Mouse (Mus musculus) thymus, adult 2 months (tissue): ENCODE results near the gene Sirpa. TPM values are rescaled to one million over a fixed set of nuclear protein-coding genes. Genes with fewer than 3 reads are reported as not detected.

Experiments
- DNase-seq: peaks from one replicate; pipeline ENCODE4 v3.0.0; 2021
- H3K27ac ChIP-seq: fragments of 200-500 bp; 2 replicates; pipeline ENCODE4 v1.5.1; 2012; ENCODE audit warnings: low read length, control low read depth; ENCODE audit not compliant: control insufficient read depth, insufficient read depth
- H3K27me3 ChIP-seq: fragments of 200-500 bp; 2 replicates; pipeline ENCODE4 v1.6.1; 2012; ENCODE audit warnings: mild to moderate bottlenecking, low read length, moderate library complexity, mixed read lengths; ENCODE audit not compliant: control insufficient read depth, insufficient read depth
- H3K36me3 ChIP-seq: fragments of 200-500 bp; 2 replicates; pipeline ENCODE4 v1.6.1; 2012; ENCODE audit warnings: mild to moderate bottlenecking, low read length, moderate library complexity; ENCODE audit not compliant: control insufficient read depth, insufficient read depth
- H3K4me1 ChIP-seq: fragments of 200-500 bp; replicated peaks from 2 replicates; pipeline ENCODE4 v1.6.1; 2012; ENCODE audit warnings: low read length; ENCODE audit not compliant: control insufficient read depth, insufficient read depth
- H3K4me3 ChIP-seq: fragments of 200-500 bp; 2 replicates; pipeline ENCODE4 v1.5.1; 2012; ENCODE audit warnings: mild to moderate bottlenecking, low read length, control low read depth, moderate library complexity; ENCODE audit not compliant: control insufficient read depth, insufficient read depth
- CTCF ChIP-seq: fragments of 200-500 bp; IDR thresholded peaks from 2 replicates; pipeline ENCODE4 v1.5.1; 2012; ENCODE audit warnings: mild to moderate bottlenecking, control low read depth, low read length, moderate library complexity, borderline replicate concordance; ENCODE audit not compliant: control insufficient read depth, poor library complexity, insufficient read depth; ENCODE audit errors: extremely low read depth
- POLR2A ChIP-seq: fragments of 200-500 bp; IDR thresholded peaks from 2 replicates; pipeline ENCODE4 v1.6.1; 2012; ENCODE audit warnings: mild to moderate bottlenecking, low read length, control low read depth, moderate library complexity; ENCODE audit not compliant: control insufficient read depth, poor library complexity, insufficient read depth; ENCODE audit errors: extremely low read depth
- WGBS: fragments of 180-500 bp; shearing (Covaris S2); methylation state at CpG from one replicate; pipeline ENCODE4 v1.1.7; 2018; 5-methylcytosine and 5-hydroxymethylcytosine counted together
- polyA plus RNA-seq: library from polyadenylated mRNA; depleted of rRNA; stranded (reverse); fragments of >200 nt; gene quantifications from 2 replicates; pipeline ENCODE4 v1.2.3, GENCODE M21; 2012

Gene Sirpa
- polyA plus RNA-seq, 1 experiment: 56.0 TPM

- peak overlapping the region; percentile 15; the same call in 1 of the 2 replicates for H3K27ac ChIP-seq
- DNase-seq: peak; percentile 7
- TF ChIP-seq CTCF (no peak), POLR2A (no peak)
Observed at GRCm38 (mm10) chr2:129593141-129593875, 673 bp downstream of the Sirpa start.

DNA sequence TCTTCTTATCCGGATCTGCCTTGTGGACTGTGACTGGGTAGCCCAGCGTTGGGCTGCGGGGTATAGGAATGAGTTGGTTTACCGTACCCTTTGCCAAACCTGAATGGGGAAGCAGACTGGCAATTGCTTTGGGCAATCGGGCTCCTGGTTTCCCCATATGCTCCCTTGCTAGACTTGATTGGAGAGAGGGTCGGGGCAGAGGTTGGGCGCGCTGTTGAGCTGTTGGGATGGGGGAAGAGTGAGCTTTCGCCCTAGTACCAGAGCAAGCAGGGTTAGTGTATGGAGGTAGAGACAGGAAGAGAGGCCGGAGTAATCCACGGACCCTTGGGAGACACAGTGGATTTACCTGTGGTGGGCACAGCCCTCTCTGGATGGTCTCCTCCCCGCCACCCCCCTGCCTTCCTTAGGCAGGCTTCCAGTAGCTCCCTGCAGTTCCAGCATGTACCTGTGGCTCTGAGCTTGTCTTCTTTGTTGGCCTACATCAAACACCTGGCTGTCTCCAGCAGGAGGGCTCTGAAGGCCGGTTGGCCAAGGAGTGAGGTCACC, 1.3 kb downstream of the Sirpa start:
- DNase-seq: no peak
- Histone ChIP-seq H3K27ac (peak overlapping the region; percentile 15; the same call in 1 of the 2 replicates), H3K4me1 (peaks cover 4% of the 10 kb centered on the region; the same call in 1 of the 2 replicates), H3K4me3 (peak overlapping the region; percentile 40), H3K27me3 (peaks cover 4% of the 10 kb centered on the region; the same call in 1 of the 2 replicates), H3K36me3 (no peaks in the 10 kb centered on the region)
- TF ChIP-seq POLR2A (no peak), CTCF (no peak)
- 34% methylated on average over 13 of the region's 13 CpGs for WGBS

More at GRCm38 (mm10) chr2:129593141-129593875, 673 bp downstream of the Sirpa start:
- 1% methylated on average over 75 of the region's 77 CpGs for WGBS
- peak overlapping the region; percentile 40 for H3K4me3 ChIP-seq
- no peaks in the 10 kb centered on the region for H3K36me3 ChIP-seq
- H3K4me1 ChIP-seq: peaks cover 4% of the 10 kb centered on the region; the same call in 1 of the 2 replicates
- H3K27me3 ChIP-seq: peaks cover 4% of the 10 kb centered on the region; the same call in 1 of the 2 replicates

DNA sequence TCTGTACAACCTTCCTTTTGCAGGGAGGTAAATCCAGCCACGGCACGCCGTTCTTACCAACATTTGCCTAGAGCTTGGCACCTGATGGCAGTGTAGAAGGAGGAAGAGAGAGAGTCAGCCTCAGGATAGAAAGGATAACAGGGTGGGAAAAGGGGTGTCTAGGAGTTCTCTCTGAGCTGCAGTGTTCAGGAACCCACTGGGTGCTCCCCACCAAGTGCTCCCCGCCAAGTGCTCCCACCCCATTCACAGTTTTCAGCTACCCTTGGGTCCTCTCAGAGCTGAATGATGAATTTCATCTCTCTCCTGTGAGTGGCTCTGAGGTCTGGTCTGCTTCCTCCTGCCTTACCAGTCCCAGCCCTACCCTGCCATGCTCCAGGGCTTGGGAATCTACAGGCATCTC, 1.9 kb downstream of the Sirpa start:
- TF ChIP-seq CTCF (no peak), POLR2A (no peak)
- peaks cover 4% of the 10 kb centered on the region; the same call in 1 of the 2 replicates for H3K4me1 ChIP-seq
- WGBS: 96% methylated on average over 4 of the region's 4 CpGs
- no peak overlapping the region for H3K27ac ChIP-seq
- DNase-seq: no peak
- peaks cover 4% of the 10 kb centered on the region; the same call in 1 of the 2 replicates for H3K27me3 ChIP-seq
- no peak overlapping the region for H3K4me3 ChIP-seq
- H3K36me3 ChIP-seq: no peaks in the 10 kb centered on the region

DNA sequence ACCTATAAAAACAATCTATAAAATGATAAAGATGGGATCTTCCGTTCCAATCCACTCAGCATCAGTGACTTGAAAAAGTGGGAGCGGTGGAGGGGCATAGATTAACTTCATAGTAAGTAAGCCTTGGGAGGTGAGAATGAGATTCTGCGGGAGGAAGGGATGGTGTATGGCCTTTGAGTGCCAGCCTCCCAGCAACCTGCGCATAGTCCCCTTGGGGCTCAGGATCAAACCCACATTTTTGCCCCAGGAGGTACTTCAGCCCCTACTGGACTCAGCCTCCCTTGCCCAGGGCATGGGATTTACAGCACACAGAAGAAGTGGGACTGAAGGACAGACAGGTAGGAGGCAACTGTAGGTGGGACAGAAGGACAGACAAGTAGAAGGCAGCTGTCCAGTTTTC, 2.6 kb downstream of the Sirpa start:
- no peak overlapping the region for H3K4me3 ChIP-seq
- 95% methylated on average over 4 of the region's 4 CpGs for WGBS
- no peak for DNase-seq
- H3K4me1 ChIP-seq: peaks cover 4% of the 10 kb centered on the region; the same call in 1 of the 2 replicates
- TF ChIP-seq CTCF: no peak
- no peak for TF ChIP-seq POLR2A
- peaks cover 4% of the 10 kb centered on the region; the same call in 1 of the 2 replicates for H3K27me3 ChIP-seq
- H3K27ac ChIP-seq: peak overlapping the region; percentile 28; the same call in 1 of the 2 replicates
- no peaks in the 10 kb centered on the region for H3K36me3 ChIP-seq

DNA sequence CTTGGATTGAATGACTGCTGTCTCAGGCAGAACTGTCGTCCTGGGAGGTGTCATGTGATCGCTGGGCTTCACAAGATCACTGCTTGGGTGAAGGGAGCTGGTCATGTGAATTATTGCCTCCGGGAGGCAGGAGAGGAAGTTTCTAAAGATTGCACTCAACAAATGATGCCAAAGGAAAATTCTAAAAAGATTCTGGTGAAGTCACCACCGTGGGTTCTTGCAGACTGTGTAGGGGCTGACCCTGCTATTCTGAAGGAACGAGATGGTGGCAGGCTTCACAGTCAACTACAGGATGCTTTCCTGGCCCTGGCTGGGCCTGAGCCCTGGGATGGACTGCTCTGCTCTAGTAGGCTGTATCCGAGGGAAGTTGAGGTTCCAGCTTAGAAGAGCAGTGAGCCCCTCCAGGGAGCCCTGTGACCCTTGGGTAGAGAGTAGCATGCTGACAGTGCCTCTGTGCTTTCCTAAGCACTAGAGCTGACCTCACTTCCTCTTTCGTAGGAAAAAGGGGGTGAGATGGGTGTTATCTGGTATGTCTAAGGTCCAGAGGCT, 3.1 kb downstream of the Sirpa start:
- WGBS: 32% methylated on average over 7 of the region's 7 CpGs
- peaks cover 4% of the 10 kb centered on the region; the same call in 1 of the 2 replicates for H3K4me1 ChIP-seq
- peaks cover 4% of the 10 kb centered on the region; the same call in 1 of the 2 replicates for H3K27me3 ChIP-seq
- no peaks in the 10 kb centered on the region for H3K36me3 ChIP-seq
- no peak for DNase-seq
- TF ChIP-seq CTCF (no peak), POLR2A (no peak)
- no peak overlapping the region for H3K27ac ChIP-seq
- H3K4me3 ChIP-seq: no peak overlapping the region

- Histone ChIP-seq H3K4me3 (no peak overlapping the region), H3K27ac (no peak overlapping the region), H3K27me3 (peaks cover 4% of the 10 kb centered on the region; the same call in 1 of the 2 replicates), H3K4me1 (peaks cover 4% of the 10 kb centered on the region; the same call in 1 of the 2 replicates), H3K36me3 (no peaks in the 10 kb centered on the region)
- WGBS: 93% methylated on average over 15 of the region's 15 CpGs
- TF ChIP-seq CTCF (no peak), POLR2A (no peak)
- no peak for DNase-seq
Observed at GRCm38 (mm10) chr2:129596555-129597172, 4.0 kb downstream of the Sirpa start.
